Mouse (Mus musculus) hindbrain, embryonic 14.5 days (tissue): ENCODE measurements around the gene Gfod1. TPM values are rescaled to one million over a fixed set of nuclear protein-coding genes. Genes with fewer than 3 reads are reported as not detected.

Source experiments
- ATAC-seq: fragments of 200-750 bp; cut with Nextera tagmentation; 2 replicates; pipeline ENCODE4 v1.8.0; 2017; ENCODE audit warnings: moderate number of reproducible peaks, mild to moderate bottlenecking, moderate TSS enrichment, moderate library complexity; ENCODE audit not compliant: low FRiP score
- DNase-seq: peaks from one replicate; pipeline ENCODE4 v3.0.0-alpha.2; 2015; ENCODE audit warnings: low spot score
- H3K27ac ChIP-seq: fragments of 300-500 bp; sonication (generic); 2 replicates; pipeline ENCODE4 v1.5.1; 2014; ENCODE audit warnings: mild to moderate bottlenecking, moderate library complexity
- H3K27me3 ChIP-seq: fragments of 300-500 bp; sonication (generic); 2 replicates; pipeline ENCODE4 v1.6.1; 2014; ENCODE audit warnings: mild to moderate bottlenecking, low read length, mixed read lengths; ENCODE audit not compliant: control insufficient read depth, insufficient read depth
- H3K36me3 ChIP-seq: fragments of 300-500 bp; sonication (generic); replicated peaks from 2 replicates; pipeline ENCODE4 v1.6.1; 2014; ENCODE audit not compliant: control insufficient read depth, insufficient read depth
- H3K4me1 ChIP-seq: fragments of 300-500 bp; sonication (generic); replicated peaks from 2 replicates; pipeline ENCODE4 v1.6.1; 2014; ENCODE audit warnings: antibody characterized with exemption, low read length, mixed read lengths; ENCODE audit not compliant: control insufficient read depth, insufficient read depth
- H3K4me2 ChIP-seq: fragments of 300-500 bp; sonication (generic); replicated peaks from 2 replicates; pipeline ENCODE4 v1.6.1; 2014; ENCODE audit warnings: mild to moderate bottlenecking, moderate library complexity
- H3K4me3 ChIP-seq: fragments of 300-500 bp; sonication (generic); replicated peaks from 2 replicates; pipeline ENCODE4 v1.5.1; 2014; ENCODE audit warnings: mild to moderate bottlenecking, low read length
- H3K9ac ChIP-seq: fragments of 300-500 bp; sonication (generic); 2 replicates; pipeline ENCODE4 v1.6.1; 2014
- H3K9me3 ChIP-seq: fragments of 300-500 bp; sonication (generic); 2 replicates; pipeline ENCODE4 v1.6.1; 2016; ENCODE audit warnings: low read length; ENCODE audit not compliant: control insufficient read depth
- WGBS: fragments of 180-500 bp; shearing (Covaris S2); extraction: QIAGEN DNeasy Blood & Tissue Kit; methylation state at CpG from one replicate; pipeline ENCODE4 v1.1.7; 2014; 5-methylcytosine and 5-hydroxymethylcytosine counted together
- polyA plus RNA-seq: library from polyadenylated mRNA; unstranded; fragments of >200 nt; fragmentation: Nextera tagmentation; extraction: Ambion mirVana; gene quantifications from 2 replicates; pipeline ENCODE4 v1.2.1, GENCODE M21; 2014

Gfod1 gene
- polyA plus RNA-seq, 1 experiment from 2014 or later, result 3.7 TPM

- H3K27ac ChIP-seq, result no peak overlapping the region
- H3K4me1 ChIP-seq, result peaks cover 14% of the 10 kb centered on the region; the same call in 1 of the 2 replicates
- peaks cover 36% of the 10 kb centered on the region for H3K36me3 ChIP-seq
- H3K4me3 ChIP-seq, result no peak overlapping the region
- no peak for ATAC-seq
- no peak overlapping the region for H3K9ac ChIP-seq
- no peaks in the 10 kb centered on the region for H3K27me3 ChIP-seq
- WGBS, result 80% methylated on average over 9 of the region's 9 CpGs
- DNase-seq, result no peak
- H3K9me3 ChIP-seq, result no peaks in the 10 kb centered on the region
- no peak overlapping the region for H3K4me2 ChIP-seq
These were observed 136.3 kb downstream of the Gfod1 start for GRCm38 (mm10) chr13:43167721-43168120.

- peaks cover 29% of the 10 kb centered on the region for H3K36me3 ChIP-seq
- no peaks in the 10 kb centered on the region for H3K27me3 ChIP-seq
- no peak overlapping the region for H3K4me3 ChIP-seq
- no peak overlapping the region for H3K9ac ChIP-seq
- WGBS, result 78% methylated on average over 3 of the region's 3 CpGs
- peak overlapping the region; percentile 69; the same call in 1 of the 2 replicates for H3K27ac ChIP-seq
- no peak for ATAC-seq
- no peak for DNase-seq
- no peak overlapping the region for H3K4me2 ChIP-seq
- peaks cover 5% of the 10 kb centered on the region; the same call in 1 of the 2 replicates for H3K4me1 ChIP-seq
- H3K9me3 ChIP-seq, result no peaks in the 10 kb centered on the region
These were observed 144.5 kb downstream of the Gfod1 start for GRCm38 (mm10) chr13:43159429-43159828.

- WGBS, result 64% methylated on average over 5 of the region's 5 CpGs
- Histone ChIP-seq H3K36me3 (peaks cover 29% of the 10 kb centered on the region), H3K9ac (no peak overlapping the region), H3K9me3 (no peaks in the 10 kb centered on the region), H3K27ac (peak overlapping the region; percentile 69), H3K4me3 (no peak overlapping the region), H3K4me2 (no peak overlapping the region), H3K4me1 (peaks cover 5% of the 10 kb centered on the region; the same call in 1 of the 2 replicates), H3K27me3 (no peaks in the 10 kb centered on the region)
- no peak for DNase-seq
- peak; percentile 53; the same call in 1 of the 2 replicates for ATAC-seq
These were observed 145.7 kb downstream of the Gfod1 start for GRCm38 (mm10) chr13:43158281-43158680.

- 63% methylated on average over 5 of the region's 5 CpGs for WGBS
- Histone ChIP-seq H3K4me3 (no peak overlapping the region), H3K27ac (no peak overlapping the region), H3K27me3 (no peaks in the 10 kb centered on the region), H3K9ac (no peak overlapping the region), H3K4me1 (peaks cover 5% of the 10 kb centered on the region; the same call in 1 of the 2 replicates), H3K4me2 (no peak overlapping the region), H3K9me3 (no peaks in the 10 kb centered on the region), H3K36me3 (peaks cover 24% of the 10 kb centered on the region)
- no peak for DNase-seq
- no peak for ATAC-seq
These were observed 146.6 kb downstream of the Gfod1 start for GRCm38 (mm10) chr13:43157370-43157769.

- Histone ChIP-seq H3K27me3 (no peaks in the 10 kb centered on the region), H3K9me3 (no peaks in the 10 kb centered on the region), H3K4me3 (no peak overlapping the region), H3K4me1 (no peaks in the 10 kb centered on the region), H3K4me2 (no peak overlapping the region), H3K36me3 (peaks cover 38% of the 10 kb centered on the region), H3K27ac (no peak overlapping the region), H3K9ac (no peak overlapping the region)
- DNase-seq (no peak), ATAC-seq (no peak)
- 87% methylated on average over 14 of the region's 14 CpGs for WGBS
These were observed 151.9 kb downstream of the Gfod1 start for GRCm38 (mm10) chr13:43152005-43152520.

- DNase-seq, result no peak
- Histone ChIP-seq H3K4me1 (no peaks in the 10 kb centered on the region), H3K36me3 (peaks cover 38% of the 10 kb centered on the region), H3K27ac (no peak overlapping the region), H3K9me3 (no peaks in the 10 kb centered on the region), H3K27me3 (no peaks in the 10 kb centered on the region), H3K4me2 (no peak overlapping the region), H3K4me3 (no peak overlapping the region), H3K9ac (no peak overlapping the region)
- no peak for ATAC-seq
- WGBS, result 87% methylated on average over 3 of the region's 3 CpGs
These were observed 154.3 kb downstream of the Gfod1 start for GRCm38 (mm10) chr13:43149661-43150060.

- no peaks in the 10 kb centered on the region for H3K27me3 ChIP-seq
- H3K4me3 ChIP-seq, result no peak overlapping the region
- no peak for DNase-seq
- no peak overlapping the region for H3K4me2 ChIP-seq
- H3K36me3 ChIP-seq, result peaks cover 30% of the 10 kb centered on the region
- no peaks in the 10 kb centered on the region for H3K4me1 ChIP-seq
- 88% methylated on average over 4 of the region's 4 CpGs for WGBS
- no peak for ATAC-seq
- H3K9ac ChIP-seq, result no peak overlapping the region
- H3K27ac ChIP-seq, result no peak overlapping the region
- H3K9me3 ChIP-seq, result no peaks in the 10 kb centered on the region
These were observed 155.3 kb downstream of the Gfod1 start for GRCm38 (mm10) chr13:43148692-43149091.

GRCm38 (mm10) chr13:43146515-43147258 is 157.3 kb downstream of the Gfod1 start:
- H3K9me3 ChIP-seq, result no peaks in the 10 kb centered on the region
- peaks cover 17% of the 10 kb centered on the region for H3K36me3 ChIP-seq
- H3K4me2 ChIP-seq, result no peak overlapping the region
- no peak for DNase-seq
- H3K27ac ChIP-seq, result no peak overlapping the region
- H3K4me1 ChIP-seq, result no peaks in the 10 kb centered on the region
- 84% methylated on average over 8 of the region's 8 CpGs for WGBS
- H3K9ac ChIP-seq, result no peak overlapping the region
- no peaks in the 10 kb centered on the region for H3K27me3 ChIP-seq
- H3K4me3 ChIP-seq, result no peak overlapping the region
- ATAC-seq, result no peak
